Mouse (Mus musculus) liver, postnatal 0 days (tissue): ENCODE data around the gene Sugt1.

ENCODE experiments used
- CTCF ChIP-seq: sonication (generic); IDR thresholded peaks from 2 replicates; pipeline ENCODE4 v1.5.1; 2016; ENCODE audit warnings: antibody characterized with exemption, low read depth
- EP300 ChIP-seq: IDR thresholded peaks from 2 replicates; pipeline ENCODE4 v1.6.1; 2016; ENCODE audit warnings: antibody characterized with exemption, low read depth, mild to moderate bottlenecking

- no peak for TF ChIP-seq CTCF
- TF ChIP-seq EP300 = no peak
These were observed 73.0 kb downstream of the Sugt1 start for GRCm38 (mm10) chr14:79660467-79660866.
